Mouse (Mus musculus) erythroblast, embryonic 14.5 days (primary cell): Measurements from ENCODE around the gene Stk36.

Experiments used
- GATA1 ChIP-seq: IDR thresholded peaks from 2 replicates; pipeline ENCODE4 v1.6.1; 2012; ENCODE audit warnings: low read length, inconsistent platforms, mixed read lengths
- TAL1 ChIP-seq: IDR thresholded peaks from 3 replicates; pipeline ENCODE4 v1.6.1; 2012; ENCODE audit warnings: low read length, inconsistent platforms, mixed read lengths

GRCm38 (mm10) chr1:74668371-74668770 is 67.1 kb downstream of the Stk36 start:
- TF ChIP-seq GATA1: no peak
- TF ChIP-seq TAL1: no peak
